Mouse (Mus musculus): ENCODE measurements at regions not wholly inside any gene's neighbourhood (a gene's known extent, or its start where the extent isn't known, plus 50 kb on each side); places are given as distances from the start of the nearest gene placed in this dataset.
"Not testable (repeated sequence)": the region's sequence is repeated elsewhere in the genome, so short reads cannot be mapped to it uniquely, and the experiment has no call there.

- DNase-seq (ENCODE audit: low read depth), result no peak
Observed at GRCm38 (mm10) chr13:97421831-97422230, 180.9 kb downstream of the Enc1 start.

DNA sequence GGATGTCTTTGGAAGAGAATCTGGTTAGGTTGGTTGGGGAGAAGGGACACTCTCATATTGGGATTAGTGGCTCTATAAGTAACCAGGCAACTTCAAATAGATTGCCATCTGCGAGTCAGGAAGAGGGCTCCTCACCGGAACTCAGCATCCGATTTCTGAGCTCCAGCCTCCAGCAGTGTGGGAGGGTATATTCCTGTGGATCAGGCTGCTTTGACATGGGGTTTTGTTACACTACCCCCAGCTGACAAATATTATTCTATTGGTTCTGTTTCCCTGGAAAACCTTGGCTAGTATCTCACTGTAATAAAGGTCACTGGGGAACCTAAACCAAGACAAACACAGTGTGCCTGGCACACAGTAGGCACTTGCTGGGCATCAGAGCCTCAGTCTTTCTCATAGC lies 179.9 kb downstream of the Enc1 start:
- DNase-seq (ENCODE audit: low read depth), result no peak

GRCm38 (mm10) chr13:97419100-97419499 lies 178.2 kb downstream of the Enc1 start:
- no peak for DNase-seq (ENCODE audit: low read depth)

GRCm38 (mm10) chr13:97418681-97419080 lies 177.8 kb downstream of the Enc1 start:
- no peak for DNase-seq (ENCODE audit: low read depth)

GRCm38 (mm10) chr13:97418081-97418480 lies 177.2 kb downstream of the Enc1 start:
- DNase-seq (ENCODE audit: low read depth), result no peak

GRCm38 (mm10) chr13:97415927-97416709 lies 175.2 kb downstream of the Enc1 start:
- DNase-seq (ENCODE audit: low read depth), result no peak

DNA sequence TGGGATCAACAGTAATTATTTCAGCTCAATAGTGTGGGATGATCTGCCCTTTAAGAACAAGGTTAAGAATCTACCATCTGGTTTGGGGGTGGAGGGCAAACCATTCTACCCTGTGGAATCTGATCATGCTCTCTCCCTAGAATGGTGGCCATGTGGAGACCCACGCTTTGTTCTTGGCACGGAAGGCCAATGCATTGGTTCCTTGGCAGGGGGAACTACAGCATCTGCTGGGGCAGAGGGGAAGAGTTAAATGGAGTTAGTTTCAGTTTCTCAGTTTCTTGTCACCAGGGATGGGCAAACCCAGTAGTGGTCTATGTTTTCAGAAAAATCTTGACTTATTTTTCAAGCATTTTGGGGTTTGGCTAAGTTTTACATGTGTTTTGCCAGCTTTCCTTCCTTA lies 174.5 kb downstream of the Enc1 start:
- no peak for DNase-seq (ENCODE audit: low read depth)

- no peak for DNase-seq (ENCODE audit: low read depth)
Observed at GRCm38 (mm10) chr13:97412151-97412550, 171.2 kb downstream of the Enc1 start.

GRCm38 (mm10) chr13:97410550-97411201 lies 169.8 kb downstream of the Enc1 start:
- no peak for DNase-seq (ENCODE audit: low read depth)

GRCm38 (mm10) chr13:97409891-97410525 lies 169.1 kb downstream of the Enc1 start:
- DNase-seq (ENCODE audit: low read depth), result no peak

GRCm38 (mm10) chr13:97409291-97409780 lies 168.4 kb downstream of the Enc1 start:
- DNase-seq (ENCODE audit: low read depth), result no peak

GRCm38 (mm10) chr13:97408414-97409290 lies 167.7 kb downstream of the Enc1 start:
- DNase-seq (ENCODE audit: low read depth), result no peak

DNA sequence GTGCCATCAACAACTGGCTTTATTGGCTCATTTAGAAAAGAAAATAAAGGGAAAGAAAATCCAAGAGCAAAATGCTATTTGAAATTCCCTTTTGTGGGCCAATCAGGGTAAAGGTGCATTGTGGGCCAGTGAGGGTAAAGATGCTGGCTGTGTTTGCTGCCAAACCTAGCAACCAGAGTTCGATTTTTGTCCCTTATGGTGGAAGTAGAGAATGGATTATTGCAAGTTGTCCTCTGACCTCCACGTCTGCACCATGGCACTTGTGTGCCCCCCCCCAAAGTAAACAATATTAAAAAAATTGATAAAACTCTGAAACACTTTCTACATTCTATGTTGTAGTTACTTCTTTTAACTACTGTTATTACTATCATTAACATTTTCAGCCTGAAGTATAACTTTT lies 166.9 kb downstream of the Enc1 start:
- no peak for DNase-seq (ENCODE audit: low read depth)

GRCm38 (mm10) chr13:97406678-97407077 lies 165.8 kb downstream of the Enc1 start:
- DNase-seq (ENCODE audit: low read depth), result no peak

DNA sequence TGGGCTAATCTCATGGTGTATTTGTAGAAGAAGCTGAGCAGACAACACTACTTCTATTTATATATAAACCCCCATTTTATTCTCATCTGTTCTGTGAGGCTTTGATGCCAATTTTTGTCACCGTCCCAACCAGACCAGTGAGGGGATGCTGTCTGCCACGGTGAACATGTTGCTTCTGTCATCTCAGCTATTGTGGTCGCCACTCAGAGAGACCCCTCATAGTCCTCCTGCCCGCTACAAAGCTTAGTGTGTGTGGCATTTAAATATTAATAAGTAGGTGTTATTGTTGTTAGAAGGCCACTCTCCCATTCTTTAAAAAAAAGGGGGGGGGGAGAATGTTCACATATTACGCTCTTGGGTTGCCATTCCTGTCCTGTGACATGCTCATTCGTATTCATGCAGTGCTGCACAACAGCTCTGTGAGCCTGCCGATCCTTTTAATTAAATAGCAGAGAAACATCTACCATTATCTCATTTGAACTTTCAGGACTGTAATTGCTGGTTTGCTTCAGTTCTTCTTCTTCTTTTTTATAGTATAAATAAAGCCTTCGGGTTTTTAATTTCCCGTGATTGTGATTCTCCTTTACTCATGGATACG lies 161.4 kb downstream of the Enc1 start:
- no peak for DNase-seq (ENCODE audit: low read depth)

GRCm38 (mm10) chr13:97401620-97402019 lies 160.7 kb downstream of the Enc1 start:
- DNase-seq (ENCODE audit: low read depth), result no peak

GRCm38 (mm10) chr13:97398041-97398440 lies 157.1 kb downstream of the Enc1 start:
- DNase-seq (ENCODE audit: low read depth), result no peak

DNA sequence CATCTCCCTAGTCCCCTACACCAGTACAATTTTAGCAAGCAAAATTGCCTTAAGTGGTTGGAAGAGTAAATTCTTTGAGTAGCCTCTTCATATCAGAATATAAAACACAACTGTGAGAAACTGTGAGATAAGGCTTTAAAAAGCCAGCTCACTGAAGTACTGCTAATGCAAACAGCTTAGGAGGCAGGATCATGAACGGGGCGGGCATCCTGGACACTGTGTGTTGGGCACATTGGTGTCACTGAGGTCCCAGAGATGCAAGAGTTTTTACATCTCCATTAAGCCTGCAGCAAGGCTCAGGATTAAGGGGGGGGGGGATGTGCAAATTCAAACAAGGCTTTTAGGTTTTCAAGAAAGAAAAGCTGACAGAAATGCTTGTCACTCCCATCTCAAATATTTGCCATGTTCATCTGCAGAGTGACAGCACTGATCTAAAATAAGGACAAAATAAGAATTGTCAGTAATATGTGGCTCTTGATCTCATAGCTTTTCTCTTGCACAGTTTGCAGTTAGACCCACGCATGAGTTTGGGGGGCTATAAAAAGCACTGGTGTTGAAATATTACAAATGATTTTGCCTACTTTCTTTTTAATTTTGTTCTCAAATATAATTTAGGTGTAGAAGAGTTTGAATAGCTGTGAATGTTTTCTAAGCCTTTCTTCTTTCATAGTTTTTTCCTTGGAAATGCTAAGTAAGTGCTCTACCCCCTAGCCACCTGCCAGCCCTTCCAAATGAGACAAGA lies 156.2 kb downstream of the Enc1 start:
- DNase-seq (ENCODE audit: low read depth), result no peak

DNA sequence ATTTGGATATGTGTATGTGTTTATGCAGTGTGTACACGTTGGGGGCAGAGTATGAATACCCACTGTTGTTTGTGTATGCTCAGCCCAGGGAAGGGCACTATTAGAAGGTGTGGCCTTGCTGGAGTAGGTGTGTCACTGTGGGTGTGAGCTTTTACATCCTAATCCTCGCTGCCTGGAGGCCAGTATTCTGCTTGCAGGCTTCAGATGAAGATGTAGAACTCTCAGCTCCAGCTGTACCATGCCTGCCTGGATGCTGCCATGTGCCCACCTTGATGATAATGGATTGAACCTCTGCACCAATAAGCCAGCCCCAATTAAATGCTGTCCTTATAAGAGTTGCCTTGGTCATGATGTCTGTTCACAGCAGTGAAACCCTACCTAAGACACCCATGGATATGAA lies 155.4 kb downstream of the Enc1 start:
- not testable (repeated sequence) for DNase-seq (ENCODE audit: low read depth)

GRCm38 (mm10) chr13:97394756-97395454 lies 154.0 kb downstream of the Enc1 start:
- DNase-seq (ENCODE audit: low read depth), result no peak

All from fibroblast of lung, adult 2 months (primary cell).